Mouse (Mus musculus) Patski (cell line): ENCODE measurements at regions not wholly inside any gene's neighbourhood (a gene's known extent, or its start where the extent isn't known, plus 50 kb on each side); places are given as distances from the start of the nearest gene placed in this dataset.

Source experiments
- ATAC-seq: fragments of 100-300 bp; one replicate; pipeline ENCODE4 v1.8.0; 2021
- CTCF ChIA-PET: fragments of 350-600 bp; sonication (Branson Sonifier 250); formaldehyde crosslinking; loops from one replicate; lab custom pipeline; 2022; ENCODE audit warnings: inconsistent platforms; lab: Charles Lee
- POLR2A ChIA-PET: fragments of 350-600 bp; sonication (Branson Sonifier 250); formaldehyde crosslinking; loops from one replicate; lab custom pipeline; 2022; ENCODE audit warnings: antibody characterized with exemption, inconsistent platforms; lab: Charles Lee
- DNase-seq: peaks from one replicate; pipeline ENCODE4 v3.0.0-alpha.2; 2011; ENCODE audit warnings: low read depth, low spot score
- H3K27me3 ChIP-seq: fragments of 371-371 bp; one replicate; pipeline ENCODE4 v1.5.1; 2021
- CTCF ChIP-seq: fragments of 100-300 bp; IDR thresholded peaks from one replicate; pipeline ENCODE4 v1.5.1; 2021
- in situ Hi-C: fragments of 300-500 bp; cut with MboI; formaldehyde crosslinking; loops from 3 replicates; pipeline ENCODE4 v1.11.1; 2018; ENCODE audit warnings: low pct_unique_long_range_greater_than_20kb, mixed read lengths

DNA sequence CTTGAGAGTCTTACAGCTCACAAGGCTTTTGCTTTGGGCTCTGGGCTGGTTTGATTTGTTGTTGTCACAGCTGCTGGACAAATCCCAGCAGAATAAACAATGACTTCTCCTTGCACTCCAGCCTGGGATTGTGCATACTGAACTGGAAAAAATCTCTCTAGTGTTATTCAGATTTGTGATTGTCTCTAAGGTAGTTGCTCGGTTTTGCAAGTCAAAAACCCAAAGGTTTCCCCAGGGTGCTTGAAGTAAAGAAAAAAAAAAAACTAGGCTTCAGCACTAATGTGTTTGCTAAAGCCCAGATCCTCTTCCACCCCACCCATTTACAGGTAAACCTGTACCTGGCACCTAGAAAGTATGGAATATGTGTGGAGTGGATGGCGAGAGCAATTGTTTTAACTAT lies 149.5 kb upstream of the Spef2 start:
- POLR2A ChIA-PET, result no interaction called here
- TF ChIP-seq CTCF, result no peak
- in situ Hi-C loops, result no loop called here
- CTCF ChIA-PET, result interaction anchor here (0.8 kb wide), 1 partner anchor 535 kb away, joined by 3 read pairs; no protein-coding TSS in a partner anchor
- H3K27me3 ChIP-seq, result no peaks in the 10 kb centered on the region
- ATAC-seq (no peak), DNase-seq (no peak)

DNA sequence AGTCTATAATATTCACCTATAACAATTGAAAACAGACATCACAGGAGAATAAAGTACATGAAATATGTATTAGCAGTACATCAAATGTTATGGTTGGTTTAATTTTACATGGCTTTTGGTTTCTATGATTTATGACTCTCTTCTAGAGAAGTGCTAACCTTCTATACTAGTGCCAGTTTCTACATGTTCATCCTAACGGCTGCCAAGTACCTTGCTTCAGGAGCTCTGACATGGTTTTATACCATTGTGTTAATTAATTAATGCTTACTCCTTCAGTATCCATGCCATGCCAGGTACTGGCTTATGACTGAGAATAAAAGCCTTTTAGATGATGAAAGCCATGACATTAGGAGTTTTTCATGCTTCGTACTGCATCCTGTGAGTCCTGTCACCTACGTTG lies 144.5 kb upstream of the Spef2 start:
- H3K27me3 ChIP-seq, result no peaks in the 10 kb centered on the region
- no peak for TF ChIP-seq CTCF
- in situ Hi-C loops, result no loop called here
- ChIA-PET POLR2A (no interaction called here), CTCF (no interaction called here)
- DNase-seq (no peak), ATAC-seq (no peak)

DNA sequence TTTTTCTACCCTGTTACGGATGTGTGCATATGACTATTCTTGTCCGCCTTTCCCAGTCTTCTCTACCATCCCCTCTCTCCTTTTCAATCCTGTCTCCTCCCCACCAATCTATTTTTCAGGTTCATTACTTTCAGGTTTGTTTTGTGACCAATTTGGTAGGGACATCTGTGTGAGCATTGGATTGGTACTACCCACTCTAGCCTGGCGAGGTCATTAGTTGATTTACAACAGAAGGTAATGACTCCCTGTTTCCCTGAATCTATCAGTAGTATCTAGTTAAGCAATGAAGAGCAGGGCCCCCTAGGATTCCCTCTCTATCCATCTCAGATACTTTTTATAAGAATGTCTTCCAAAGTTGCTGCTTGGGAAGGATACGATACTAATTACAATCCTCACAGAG lies 143.5 kb upstream of the Spef2 start:
- DNase-seq (no peak), ATAC-seq (no peak)
- H3K27me3 ChIP-seq, result no peaks in the 10 kb centered on the region
- POLR2A ChIA-PET, result no interaction called here
- in situ Hi-C loops, result no loop called here
- no peak for TF ChIP-seq CTCF
- CTCF ChIA-PET, result no interaction called here

DNA sequence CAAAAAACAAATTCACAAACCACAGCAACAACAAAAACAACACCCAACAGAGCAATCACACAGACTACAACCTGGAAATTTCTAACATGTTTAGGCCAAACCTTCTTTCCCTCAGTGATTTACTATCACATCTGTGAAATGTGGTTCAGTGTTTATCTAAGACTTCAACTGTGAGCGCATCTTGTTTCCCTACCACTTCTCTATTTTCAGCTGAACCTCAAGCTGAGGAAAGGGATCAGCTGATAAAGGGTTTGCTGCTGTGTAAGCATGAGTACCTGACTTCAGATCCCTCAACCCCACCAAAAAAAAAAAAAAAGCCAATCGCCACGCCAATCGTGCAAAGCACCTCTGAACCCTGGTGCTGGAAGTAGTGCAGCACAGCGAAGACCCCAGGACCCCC lies 142.8 kb upstream of the Spef2 start:
- in situ Hi-C loops, result no loop called here
- no peaks in the 10 kb centered on the region for H3K27me3 ChIP-seq
- DNase-seq (no peak), ATAC-seq (no peak)
- ChIA-PET CTCF (no interaction called here), POLR2A (no interaction called here)
- TF ChIP-seq CTCF, result no peak

DNA sequence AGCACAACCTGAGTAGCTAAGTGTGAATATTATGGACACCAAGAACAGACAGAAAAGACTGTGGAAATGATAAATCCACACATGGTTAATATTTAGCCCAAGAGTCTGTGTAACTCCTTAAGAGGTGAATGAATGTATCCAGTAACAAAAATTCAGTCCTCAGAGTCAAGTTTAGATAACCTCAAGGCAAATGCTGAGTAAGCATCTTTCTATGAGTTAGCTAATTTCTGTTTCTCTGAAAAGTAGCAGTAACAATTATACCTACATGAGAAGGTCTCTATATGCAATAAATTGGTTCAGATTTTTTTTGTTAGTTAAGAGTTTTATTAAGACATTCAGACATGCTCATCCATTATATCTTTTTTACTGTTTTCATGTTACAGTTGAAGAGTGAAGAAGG lies 127.1 kb upstream of the Spef2 start:
- in situ Hi-C loops, result no loop called here
- CTCF ChIA-PET, result no interaction called here
- DNase-seq (no peak), ATAC-seq (no peak)
- no peaks in the 10 kb centered on the region for H3K27me3 ChIP-seq
- POLR2A ChIA-PET, result no interaction called here
- no peak for TF ChIP-seq CTCF

DNA sequence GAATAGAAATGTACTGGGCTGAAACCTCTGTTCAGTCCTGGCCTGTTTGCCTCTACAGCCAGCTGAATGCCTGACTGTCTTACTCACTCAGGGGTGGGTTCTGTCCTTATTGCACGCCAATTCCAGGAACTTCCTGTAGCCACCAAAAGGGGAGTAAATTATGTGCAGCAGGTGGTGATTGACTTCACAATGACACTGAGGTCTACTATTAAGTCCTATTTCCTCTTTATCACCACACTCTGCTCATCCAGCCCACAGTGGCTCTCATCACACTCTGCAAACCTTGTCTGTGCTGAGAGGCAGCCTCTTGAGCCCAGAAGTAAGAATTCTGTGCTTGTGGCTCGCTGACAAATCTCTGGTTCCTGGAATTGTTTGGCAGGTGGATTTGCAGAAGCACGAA lies 121.5 kb upstream of the Spef2 start:
- in situ Hi-C loops, result no loop called here
- ChIA-PET CTCF (interaction anchor here (1.1 to 1.4 kb wide), 2 partner anchors 9 to 24 kb away, joined by 3 to 4 read pairs; no protein-coding TSS in a partner anchor), POLR2A (no interaction called here)
- ATAC-seq, result no peak
- no peak for DNase-seq
- no peak for TF ChIP-seq CTCF
- no peaks in the 10 kb centered on the region for H3K27me3 ChIP-seq

DNA sequence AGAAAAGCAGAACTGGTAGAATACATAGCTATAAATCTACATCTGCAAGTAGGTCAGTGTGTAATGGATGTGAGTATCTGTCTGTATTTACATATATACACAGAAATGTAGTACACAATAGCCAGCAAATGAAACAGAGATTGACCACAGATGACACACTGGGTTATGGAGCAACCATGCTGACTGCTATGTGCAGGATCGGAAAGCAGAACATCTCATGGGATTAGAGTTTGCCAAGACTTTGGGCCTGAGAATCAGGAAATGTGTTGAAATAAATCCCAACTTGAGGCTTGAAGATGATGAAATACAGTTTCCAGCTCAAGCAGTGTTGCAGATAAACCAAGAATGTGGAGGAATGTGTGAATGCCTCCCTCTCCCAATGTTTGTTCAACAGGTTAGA lies 116.1 kb upstream of the Spef2 start:
- no peaks in the 10 kb centered on the region for H3K27me3 ChIP-seq
- POLR2A ChIA-PET, result interaction anchor here (0.6 kb wide), 1 partner anchor 50 kb away, joined by 3 read pairs; no protein-coding TSS in a partner anchor
- in situ Hi-C loops, result no loop called here
- CTCF ChIA-PET, result no interaction called here
- no peak for TF ChIP-seq CTCF
- ATAC-seq, result no peak
- no peak for DNase-seq

DNA sequence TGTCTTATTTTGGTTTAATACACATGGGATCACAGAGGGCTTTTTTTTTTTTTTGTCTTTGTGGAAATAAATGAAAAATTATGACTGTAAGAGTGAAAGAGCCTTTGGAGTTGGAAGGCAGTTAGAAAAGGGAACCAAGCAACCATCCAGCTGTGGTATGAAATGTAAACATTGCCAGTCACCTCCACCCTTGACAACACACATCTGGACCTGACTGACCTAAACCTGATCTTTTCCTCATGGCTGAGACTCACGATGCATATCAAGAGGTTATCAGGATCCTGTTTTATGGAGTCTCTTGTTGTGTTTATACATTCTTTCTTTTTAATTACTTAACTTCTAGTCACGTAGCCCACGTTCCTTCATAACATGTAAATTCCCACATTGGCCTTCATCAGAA lies 113.2 kb upstream of the Spef2 start:
- ATAC-seq (no peak), DNase-seq (no peak)
- ChIA-PET POLR2A (no interaction called here), CTCF (interaction anchor here (1.9 kb wide), 1 partner anchor 9 kb away, joined by 4 read pairs; no protein-coding TSS in a partner anchor)
- TF ChIP-seq CTCF, result no peak
- no peaks in the 10 kb centered on the region for H3K27me3 ChIP-seq
- in situ Hi-C loops, result no loop called here

DNA sequence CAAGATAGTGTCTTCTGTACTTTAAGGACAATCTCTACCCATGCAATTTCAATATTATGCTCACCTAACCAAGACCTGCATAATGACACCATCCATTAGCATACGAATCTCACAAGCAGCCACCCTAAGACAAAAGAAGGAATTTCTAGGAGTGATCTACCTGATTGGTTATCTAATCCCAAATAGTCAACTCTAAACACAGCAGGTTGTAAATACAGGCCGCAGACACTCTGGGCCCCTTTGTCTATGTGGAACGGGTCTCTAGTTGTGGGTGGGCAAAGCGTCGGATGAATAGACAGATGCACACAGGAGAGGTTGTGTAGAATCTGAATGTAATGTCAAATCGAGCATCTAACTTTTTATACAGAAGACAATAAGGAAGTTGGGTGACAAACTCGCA lies 91.0 kb upstream of the Spef2 start:
- POLR2A ChIA-PET, result no interaction called here
- in situ Hi-C loops, result no loop called here
- peaks cover 6% of the 10 kb centered on the region for H3K27me3 ChIP-seq
- no peak for DNase-seq
- no peak for ATAC-seq
- CTCF ChIA-PET, result no interaction called here
- TF ChIP-seq CTCF, result no peak

DNA sequence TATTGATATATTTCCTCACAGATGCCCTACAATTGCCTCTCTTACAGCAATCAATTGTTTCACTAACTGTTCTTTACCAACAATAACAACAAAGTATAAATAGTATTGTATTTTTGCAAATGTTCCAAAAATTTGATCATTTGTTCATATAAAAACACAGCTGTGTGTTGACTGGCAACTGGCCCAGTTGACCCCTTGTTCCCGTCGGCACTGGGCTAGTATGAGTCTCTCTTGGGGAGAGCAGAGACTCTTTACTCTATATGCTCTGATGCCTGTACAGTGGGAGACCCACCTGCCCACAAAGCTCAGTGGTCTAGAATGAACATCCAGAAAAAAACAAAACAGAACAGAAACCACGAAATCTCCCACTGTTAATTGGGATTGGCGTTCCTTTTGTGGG lies 86.4 kb upstream of the Spef2 start:
- DNase-seq (no peak), ATAC-seq (no peak)
- no peaks in the 10 kb centered on the region for H3K27me3 ChIP-seq
- in situ Hi-C loops, result no loop called here
- ChIA-PET POLR2A (no interaction called here), CTCF (no interaction called here)
- TF ChIP-seq CTCF, result no peak

DNA sequence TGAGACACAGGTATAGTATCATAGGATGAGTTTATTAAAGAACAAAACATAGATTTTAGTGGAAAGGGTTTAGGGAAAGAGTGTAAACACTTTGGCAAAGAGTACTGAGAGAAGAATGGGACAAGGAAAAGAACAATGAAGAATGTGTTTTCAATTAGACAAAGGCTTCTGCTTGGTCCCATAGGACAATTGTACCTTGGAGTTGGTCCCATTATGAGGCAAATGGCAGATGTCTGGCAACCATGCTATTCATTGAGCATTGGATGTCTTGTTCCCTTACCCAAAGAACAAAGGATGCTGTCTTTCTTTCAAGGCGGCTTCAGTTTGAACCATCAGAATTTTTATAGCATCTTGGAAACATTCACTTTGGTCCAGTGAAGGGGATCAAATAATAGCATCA lies 55.8 kb upstream of the Spef2 start:
- in situ Hi-C loops, result no loop called here
- ChIA-PET POLR2A (no interaction called here), CTCF (no interaction called here)
- ATAC-seq, result no peak
- H3K27me3 ChIP-seq, result no peaks in the 10 kb centered on the region
- DNase-seq, result no peak
- no peak for TF ChIP-seq CTCF
